Mouse (Mus musculus) T-helper 17 cell (primary cell): ENCODE results near the gene Rps13.
"Not testable (repeated sequence)": the region's sequence is repeated elsewhere in the genome, so short reads cannot be mapped to it uniquely, and the experiment has no call there.

Experiments used
- in situ Hi-C, 2 experiments: fragments of 300-600 bp; cut with MboI, MseI; formaldehyde crosslinking; loops; 1 replicate in 1 of 2; 2 replicates in 1 of 2; pipeline ENCODE4 v1.15.1; 2025; ENCODE audit warnings: high pct_unique_total_duplicates in 2 of 2

Rps13 gene

DNA sequence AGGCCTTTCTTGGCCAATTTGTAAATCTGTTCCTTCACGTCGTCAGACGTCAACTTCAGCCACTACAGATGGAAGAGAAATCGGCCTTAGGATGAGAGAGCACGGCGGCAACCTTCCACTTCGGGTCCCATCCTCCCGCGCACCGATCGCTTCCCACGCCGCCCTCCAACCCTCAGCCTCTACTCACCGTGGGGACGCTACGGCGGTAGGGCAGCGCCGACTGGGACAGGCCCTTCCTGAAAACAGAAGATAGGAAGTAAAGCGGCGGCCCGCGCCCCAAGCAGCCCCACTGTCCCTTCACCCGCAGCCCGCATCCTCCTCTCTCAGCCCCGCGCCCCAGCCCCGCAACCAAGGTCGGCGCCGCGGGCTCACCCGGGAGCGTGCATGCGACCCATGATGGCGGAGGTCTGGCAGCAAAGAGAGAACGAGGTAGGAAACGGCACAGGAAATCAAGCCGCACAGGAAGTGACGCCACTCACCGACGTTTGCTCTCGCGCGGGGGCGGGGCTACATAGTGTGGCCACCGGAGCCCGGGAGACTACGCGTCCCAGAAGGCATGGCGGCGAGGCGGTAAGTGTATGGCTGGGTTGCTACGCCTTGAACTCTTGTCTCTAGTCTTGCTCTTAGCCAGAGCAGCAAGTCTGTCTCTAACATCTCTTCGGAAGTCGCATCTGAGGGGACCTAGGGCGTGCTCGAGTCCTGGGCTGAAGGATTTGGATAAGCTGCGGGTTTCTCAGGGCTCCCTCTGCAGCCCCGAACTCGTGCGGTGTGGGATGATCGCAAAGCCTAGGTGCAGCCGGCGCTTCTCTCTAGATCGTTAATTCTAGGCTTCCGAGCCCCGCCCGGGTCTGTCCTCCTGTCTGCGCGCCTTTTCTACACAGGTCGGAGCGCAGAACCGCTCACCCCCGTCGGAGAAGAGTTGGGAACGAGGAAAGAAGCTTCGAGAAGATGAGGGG, at the start of gene Rps13:
Gene Rps13, minus strand, starts transcription at position 483 of the 956 bp plus-strand sequence.
- in situ Hi-C loops = loop anchor here in 1 of 2 experiments (5.0 kb wide), 1 partner anchor 1778 kb away; no protein-coding TSS in a partner anchor

DNA sequence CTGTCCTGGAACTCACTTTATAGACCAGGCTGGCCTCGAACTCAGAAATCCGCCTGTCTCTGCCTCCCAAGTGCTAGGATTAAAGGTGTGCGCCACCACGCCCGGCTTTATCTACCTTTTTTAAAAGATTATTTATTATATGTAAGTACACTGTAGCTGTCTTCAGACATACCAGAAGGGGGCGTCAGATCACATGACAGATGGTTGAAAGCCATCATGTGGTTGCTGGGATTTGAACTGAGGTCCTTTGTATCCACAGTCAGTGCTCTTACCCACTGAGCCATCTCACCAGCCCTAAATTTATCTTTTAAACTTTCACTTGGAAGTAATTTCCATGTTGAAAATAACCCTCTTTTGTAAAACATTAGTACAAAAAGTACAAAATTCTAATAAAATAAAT, 45.2 kb upstream of the Rps13 start:
- in situ Hi-C loops = not testable (repeated sequence)

DNA sequence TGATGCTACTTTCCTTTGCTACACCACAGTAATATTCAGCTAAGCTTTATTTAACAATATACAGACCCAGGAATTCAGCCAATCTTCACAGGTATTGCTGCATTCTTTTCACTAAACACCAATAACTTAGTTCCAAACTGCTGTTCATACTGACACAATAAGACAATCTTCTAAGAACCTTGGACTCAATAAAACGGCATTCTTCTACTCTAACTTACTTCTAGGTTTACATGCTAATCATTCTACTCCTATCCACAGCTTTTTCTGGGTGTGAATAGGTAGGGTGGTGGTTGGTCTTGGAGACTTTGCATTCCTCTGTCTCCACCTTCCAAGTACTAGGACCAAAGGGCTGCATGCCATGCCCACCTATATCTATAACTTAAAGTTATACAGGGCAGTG, 40.3 kb upstream of the Rps13 start:
- in situ Hi-C loops = no loop called here

DNA sequence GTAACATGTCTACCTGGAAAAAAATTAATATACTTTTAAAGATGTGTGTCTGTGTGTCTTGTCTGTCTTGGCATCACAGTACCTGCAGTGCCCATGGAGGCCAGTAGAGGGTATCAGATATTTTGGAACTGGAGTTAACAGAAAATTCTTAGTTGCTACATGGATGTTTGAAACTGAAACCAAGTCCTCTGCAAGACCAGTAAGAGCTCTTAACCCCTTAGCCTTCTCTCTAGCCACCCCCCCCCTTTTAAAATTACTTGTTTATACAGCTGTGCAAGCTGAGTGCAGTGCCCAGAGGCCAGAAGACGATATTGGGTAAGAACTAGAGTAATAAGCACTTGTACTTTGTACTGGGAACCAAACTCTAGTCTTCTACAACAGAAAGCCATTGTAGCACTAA, 2.2 kb upstream of the Rps13 start:
- in situ Hi-C loops = no loop called here

DNA sequence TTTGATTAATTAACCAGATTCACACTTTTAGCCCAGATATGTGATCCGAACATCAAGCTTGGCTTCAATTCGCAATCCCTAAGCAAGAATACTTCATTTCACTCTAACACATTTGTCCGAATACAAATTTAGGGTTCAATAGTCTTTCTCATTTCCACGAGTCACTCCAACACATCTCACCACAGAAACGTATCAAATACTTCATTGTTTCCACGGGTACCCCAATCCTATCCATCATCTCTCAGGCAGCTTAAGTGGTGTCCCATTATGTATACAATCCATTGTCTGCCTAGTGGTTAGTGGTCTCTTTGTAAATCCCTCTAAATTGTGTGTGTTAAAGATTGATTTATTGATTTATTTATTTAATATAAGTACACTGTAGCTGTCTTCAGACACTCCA, 1.1 kb upstream of the Rps13 start:
- in situ Hi-C loops = no loop called here

DNA sequence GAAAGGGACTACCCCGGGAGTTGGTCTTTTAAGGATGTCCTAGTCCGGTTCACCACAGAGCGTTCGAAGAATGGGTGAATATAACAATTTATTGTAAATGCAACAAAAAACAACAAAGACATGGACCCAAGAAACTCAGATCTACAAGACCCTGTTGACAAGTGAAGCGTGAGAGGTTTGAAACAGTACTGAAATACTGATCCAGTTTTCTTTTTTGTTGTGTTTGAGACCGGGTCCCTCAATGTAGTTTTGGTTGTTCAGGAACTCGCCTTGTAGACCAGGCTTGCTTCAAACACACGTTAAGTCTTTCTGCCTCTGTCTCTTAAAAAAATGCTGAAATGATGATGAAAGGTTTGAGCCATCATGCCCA, 659 bp upstream of the Rps13 start:
- in situ Hi-C loops = loop anchor here in 1 of 2 experiments (5.0 kb wide), 1 partner anchor 1778 kb away; no protein-coding TSS in a partner anchor

DNA sequence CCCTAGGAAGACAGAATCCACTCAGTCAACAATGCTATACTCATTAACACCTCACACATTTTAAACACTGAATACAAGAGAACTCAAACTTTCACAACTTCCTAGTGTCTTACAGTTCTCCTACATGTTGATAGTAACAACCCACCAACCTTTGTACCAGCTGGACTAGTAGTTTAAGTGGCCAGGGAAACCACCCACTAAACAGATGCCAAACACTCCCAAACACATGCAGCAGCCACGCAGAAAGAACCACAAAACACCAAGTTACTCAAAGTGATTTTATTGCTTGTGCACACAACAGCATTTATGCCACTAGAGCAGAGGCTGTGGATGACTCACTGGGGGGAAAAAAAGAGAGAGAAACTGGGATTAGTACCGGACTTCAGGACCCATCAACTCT, 2.7 kb downstream of the Rps13 start:
- in situ Hi-C loops = loop anchor here in 1 of 2 experiments (5.0 kb wide), 1 partner anchor 1781 kb away; no protein-coding TSS in a partner anchor

DNA sequence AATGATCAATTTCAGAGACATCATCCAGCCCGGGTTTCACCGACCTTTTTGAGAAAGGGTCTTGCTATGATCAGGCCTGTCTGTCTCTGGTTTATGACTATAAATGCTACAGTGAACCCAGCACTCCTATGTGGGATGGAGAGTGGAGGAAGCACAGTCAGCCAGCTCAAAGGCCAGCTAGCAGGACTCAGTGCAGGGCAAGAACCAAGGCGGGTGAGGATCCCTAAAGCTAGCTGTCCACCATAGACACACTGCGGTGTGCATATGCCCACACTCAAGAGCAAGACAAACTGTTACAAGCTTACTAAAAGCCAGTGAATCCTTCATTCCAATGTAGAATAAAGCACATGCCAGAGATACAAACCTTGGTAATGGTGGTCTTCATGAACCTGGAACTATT, 4.1 kb downstream of the Rps13 start:
- in situ Hi-C loops = loop anchor here (5.0 to 10.0 kb wide), 3 partner anchors 1775 to 1915 kb away; partner anchors contain the start of gene Smg1 (in 1 of the 2)

DNA sequence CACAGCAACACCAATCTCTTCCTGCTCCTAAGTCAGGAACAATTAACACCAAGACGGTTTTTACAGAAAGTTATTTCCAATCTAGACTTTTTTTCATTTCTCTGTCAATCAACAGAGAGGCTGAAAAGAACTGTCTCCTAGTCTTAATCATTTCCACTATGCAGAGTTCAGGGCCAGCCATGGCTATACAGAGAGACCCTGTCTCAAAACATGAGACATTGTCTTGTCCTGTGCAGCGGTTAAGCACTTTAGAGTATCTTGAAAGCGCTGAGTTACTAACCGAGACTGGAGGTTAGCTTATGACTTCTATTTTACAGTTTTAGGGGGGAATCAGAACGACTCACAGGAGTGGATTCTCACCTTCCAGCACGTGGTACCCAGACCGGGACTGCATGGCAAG, 5.2 kb downstream of the Rps13 start:
- in situ Hi-C loops = loop anchor here (10.0 kb wide), 2 partner anchors 1776 to 1916 kb away; partner anchors contain the start of gene Smg1 (in 1 of the 2)

DNA sequence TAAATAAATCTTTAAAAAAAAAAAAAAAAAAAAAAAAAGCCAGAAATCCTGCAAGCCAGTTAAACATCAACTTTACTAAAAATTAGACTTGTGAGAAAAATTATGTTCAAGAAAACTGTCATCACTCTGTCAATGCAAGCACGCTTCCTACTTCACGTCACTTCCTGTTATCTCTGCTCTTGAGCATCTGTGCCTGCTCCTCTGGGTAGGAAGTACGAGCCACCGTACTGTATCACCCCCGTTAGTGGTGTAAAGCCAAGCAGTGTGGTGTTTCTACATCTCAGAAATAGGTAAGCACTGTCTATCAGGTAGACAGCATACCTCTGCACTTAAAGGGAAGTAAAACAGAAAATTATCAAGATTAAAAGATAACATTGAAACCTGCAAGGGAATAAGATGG, 6.1 kb downstream of the Rps13 start:
- in situ Hi-C loops = loop anchor here (10.0 kb wide), 2 partner anchors 1777 to 1917 kb away; partner anchors contain the start of gene Smg1 (in 1 of the 2)

DNA sequence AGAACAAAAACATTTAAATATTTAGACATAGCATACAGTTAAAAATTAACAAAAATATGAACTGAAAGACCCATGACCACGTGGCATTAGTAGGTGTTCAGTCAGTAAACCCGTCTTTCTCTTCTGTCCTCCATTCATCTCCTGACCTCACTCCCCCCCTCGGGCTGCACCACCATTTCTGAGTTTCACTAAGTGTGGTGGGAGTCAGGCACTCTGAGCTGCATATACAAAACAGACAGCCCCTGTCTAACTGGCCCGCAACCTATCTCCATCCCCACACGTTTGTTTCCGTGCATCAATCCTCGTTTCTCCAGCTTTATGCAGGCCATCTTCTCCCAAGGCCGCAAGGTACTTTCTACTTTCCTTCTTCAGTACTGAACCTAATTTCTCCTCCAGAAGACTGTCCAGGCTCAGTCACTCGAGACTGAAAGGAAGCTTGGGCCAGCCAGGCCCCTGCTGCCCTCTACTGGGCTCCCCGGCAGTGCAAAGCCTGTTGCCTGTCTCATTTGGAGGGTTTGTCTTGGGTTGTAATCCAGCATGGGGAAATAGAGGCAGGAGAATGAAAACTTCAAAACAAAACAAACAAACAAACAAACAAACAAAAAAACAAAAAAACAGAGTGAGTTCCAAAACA, 10.5 kb downstream of the Rps13 start:
- in situ Hi-C loops = loop anchor here (10.0 to 25.0 kb wide), 3 partner anchors 1064 to 1921 kb away; partner anchors contain the start of genes Smg1 (in 1 of the 2) and Xylt1 (in 1 of the 2)

DNA sequence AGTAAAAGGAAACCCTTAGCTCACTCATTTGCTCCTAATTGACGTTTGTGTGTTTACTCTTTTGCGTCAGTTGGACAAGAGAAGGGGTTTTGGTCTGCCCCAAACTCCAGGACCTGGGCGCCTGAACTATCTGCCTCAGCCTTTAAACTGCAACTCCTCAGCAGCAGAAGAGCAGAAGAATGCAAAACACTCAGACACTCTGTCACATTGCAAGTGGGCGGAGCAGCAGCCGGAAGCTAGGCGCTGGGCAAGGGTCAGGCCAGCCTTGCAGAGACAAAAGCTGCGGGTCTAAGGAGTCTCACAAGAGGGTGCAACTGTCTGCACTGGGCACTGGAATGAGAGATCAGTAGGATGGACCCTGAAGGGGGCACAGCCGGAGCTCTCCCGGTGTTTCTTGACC, 24.5 kb downstream of the Rps13 start:
- in situ Hi-C loops = loop anchor here in 1 of 2 experiments (25.0 kb wide), 1 partner anchor 1078 kb away; the partner anchor contains the start of gene Xylt1

DNA sequence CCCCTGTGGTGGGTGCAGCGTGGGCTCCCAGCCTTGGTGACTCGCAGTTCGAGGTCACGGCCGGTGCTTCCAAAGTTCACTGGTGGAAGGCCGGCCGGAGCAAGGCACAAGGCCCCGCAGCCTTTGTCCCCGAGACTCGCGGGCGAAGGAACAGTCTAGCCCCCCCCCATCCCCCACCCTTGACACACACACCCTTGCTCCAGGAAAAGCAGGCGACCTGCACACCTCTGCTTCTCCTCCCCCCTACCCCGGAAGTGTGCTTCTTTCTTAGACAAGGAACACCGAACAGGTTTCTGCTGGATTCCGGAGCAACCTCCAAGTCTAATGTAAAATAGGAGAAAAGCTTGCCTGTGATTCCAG, 25.4 kb downstream of the Rps13 start:
- in situ Hi-C loops = loop anchor here in 1 of 2 experiments (25.0 kb wide), 1 partner anchor 1079 kb away; the partner anchor contains the start of gene Xylt1

DNA sequence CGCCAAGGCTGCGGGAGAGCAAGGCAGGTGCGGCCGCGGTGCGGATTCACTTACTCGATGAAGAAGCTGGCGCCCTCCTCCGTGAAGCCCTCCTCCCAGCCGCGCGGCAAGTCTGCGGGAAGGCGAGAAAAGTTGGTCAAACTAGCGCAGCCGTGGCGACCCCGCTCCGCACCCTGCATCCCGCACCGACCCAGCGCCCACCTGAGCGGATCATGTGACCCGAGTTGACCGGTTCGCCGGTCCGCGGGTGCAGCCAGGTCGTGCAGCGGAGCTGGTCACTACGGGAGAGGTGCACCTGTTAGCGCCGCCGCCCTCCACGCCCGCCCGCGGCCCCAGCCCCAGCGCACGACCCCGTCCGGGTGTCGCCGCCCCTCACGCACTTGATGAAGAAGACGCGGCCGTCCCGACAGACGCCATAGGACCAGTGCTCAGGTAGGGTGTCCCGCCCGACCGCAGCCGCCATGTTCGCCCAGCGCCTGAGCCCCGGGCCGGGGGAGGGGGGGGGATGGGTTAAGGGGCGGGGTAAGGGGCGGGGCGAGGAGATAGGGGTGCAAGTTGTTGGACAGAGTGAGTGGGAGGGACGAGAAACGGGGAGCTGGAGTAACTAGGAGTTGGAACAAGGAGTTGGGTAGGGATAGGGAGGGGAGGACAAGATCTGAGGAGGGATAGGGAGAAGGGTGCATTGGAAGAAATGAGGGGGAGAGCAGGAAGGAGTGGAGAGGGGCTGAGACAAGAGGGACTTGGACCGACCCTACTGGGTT, 25.9 kb downstream of the Rps13 start, which contains the start of gene Plekha7:
Gene Plekha7, minus strand, starts transcription at position 506 of the 761 bp plus-strand sequence.
- in situ Hi-C loops = loop anchor here in 1 of 2 experiments (25.0 kb wide), 1 partner anchor 1079 kb away; the partner anchor contains the start of gene Xylt1

DNA sequence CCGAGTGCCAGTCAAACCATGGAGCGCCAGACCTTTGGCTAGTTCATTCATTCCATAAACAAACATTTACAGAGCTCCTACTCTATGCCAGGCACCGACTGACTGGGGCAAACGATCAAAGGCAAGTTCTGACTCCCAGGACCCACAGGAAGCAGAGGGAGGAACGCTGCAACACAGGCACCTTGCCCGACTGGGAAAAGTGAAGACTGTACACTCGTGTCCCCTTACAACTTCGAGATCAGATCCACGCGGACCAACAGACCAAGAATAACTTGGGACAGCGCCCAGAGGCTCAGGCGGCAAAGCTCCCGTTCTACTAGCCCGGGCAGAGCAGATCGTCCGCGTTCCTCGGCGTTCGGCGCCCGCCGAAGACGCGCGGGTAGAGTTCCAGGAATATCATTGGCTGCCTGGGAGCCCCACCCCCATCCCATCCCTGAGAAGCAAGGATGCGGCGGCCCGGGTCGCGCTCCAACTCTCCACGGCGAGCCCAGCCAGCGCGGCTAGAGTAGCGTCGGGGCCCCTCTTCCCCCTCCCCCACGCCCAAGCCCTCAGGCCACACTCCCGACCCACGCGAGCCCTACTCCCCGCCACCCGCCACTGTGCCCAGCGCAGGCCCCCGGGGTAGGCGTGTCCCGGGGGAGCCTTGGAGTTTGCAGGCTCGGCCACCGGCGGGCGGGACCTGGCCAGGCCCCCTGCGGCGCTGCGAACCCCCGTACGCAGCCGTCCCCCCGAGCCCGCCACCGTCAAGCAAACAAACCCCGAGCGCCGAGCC, 26.7 kb downstream of the Rps13 start:
- in situ Hi-C loops = loop anchor here in 1 of 2 experiments (25.0 kb wide), 1 partner anchor 1080 kb away; the partner anchor contains the start of gene Xylt1

DNA sequence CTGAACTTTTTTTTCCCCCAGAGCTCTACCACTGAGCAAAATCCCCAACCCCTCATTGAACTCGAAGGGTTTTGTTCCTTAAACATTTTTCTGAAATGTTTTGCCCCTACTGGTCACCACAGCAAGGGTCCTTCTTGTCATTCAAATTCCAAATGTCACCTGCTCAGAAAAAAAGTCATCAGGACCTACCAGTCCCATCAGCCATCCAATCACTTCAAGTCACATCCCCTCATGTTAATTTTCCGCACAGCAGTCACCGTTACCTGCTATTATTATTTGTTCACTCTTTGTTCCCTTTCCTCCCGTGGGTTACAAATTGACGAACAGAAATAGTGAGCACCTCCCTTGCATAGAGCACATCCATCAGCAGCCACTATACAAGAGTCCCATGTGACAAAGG, 27.4 kb downstream of the Rps13 start:
- in situ Hi-C loops = loop anchor here in 1 of 2 experiments (25.0 kb wide), 1 partner anchor 1081 kb away; the partner anchor contains the start of gene Xylt1

DNA sequence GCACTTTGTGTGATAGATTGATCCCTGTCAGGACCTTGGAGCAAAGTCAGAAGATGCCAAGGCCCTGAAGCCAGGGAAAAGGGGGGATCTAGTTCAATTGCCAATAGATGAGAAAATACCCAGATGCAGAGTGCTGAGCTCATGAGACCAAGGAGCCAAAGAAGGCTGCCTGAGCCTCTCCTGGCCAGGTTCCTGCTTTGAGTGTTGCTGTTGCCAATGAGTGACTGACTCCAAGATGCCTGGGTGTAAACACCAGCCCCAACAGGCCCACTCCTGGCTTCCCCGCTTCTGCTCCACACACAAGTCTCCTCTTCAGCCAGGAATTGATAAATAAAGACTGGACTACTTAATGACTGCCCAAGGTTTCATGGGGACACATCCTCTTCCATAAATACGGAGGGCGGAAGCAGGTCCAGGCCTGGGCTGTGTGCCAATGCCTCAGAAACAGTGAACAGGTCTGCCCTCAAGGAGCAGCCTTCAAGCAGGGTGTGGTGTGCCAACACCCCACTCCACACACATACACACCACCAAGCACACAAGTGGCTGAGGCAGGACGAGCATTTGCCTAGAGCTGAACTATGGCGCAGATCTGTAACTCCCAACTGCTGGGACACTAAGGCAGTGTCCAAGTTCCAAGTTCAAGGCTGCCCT, 32.2 kb downstream of the Rps13 start:
- in situ Hi-C loops = loop anchor here in 1 of 2 experiments (25.0 kb wide), 1 partner anchor 1086 kb away; the partner anchor contains the start of gene Xylt1

DNA sequence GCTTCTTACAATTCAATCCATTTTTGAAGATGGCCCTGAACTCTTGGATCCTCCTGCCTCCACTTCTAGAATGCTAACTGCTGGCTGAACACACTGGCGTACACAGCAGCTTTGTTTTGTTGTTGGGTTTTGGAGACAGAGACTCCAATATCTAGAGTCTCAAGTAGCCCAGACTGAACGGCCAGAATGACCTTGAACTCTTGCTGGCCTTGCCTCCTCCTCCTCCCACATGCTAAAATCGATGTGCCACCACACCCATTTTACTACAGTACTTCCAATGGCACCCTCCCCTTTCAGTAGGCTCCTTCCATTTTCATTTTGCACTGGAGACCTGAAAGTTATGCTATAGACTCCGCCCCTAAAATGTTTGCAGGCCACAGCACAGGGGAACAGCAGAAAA, 32.9 kb downstream of the Rps13 start:
- in situ Hi-C loops = loop anchor here in 1 of 2 experiments (25.0 kb wide), 1 partner anchor 1086 kb away; the partner anchor contains the start of gene Xylt1

DNA sequence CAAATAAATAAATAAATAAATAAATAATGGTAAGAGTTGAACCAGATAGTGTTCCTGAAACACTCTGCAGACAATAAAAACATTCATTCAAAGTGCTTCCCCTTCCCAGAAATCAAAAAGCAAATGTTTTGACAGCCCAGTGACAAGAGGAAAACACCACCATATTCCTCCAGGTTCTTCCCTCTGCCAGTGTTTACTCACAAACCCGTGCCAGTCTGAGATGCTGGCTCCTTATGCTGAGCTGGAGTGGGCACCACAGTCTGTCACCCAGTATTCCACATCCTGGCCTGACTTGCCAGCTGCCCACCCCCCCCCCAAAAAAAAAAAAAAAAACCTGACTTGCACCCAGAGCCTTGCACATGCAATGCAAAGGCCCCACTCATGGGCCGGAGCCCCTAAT, 35.1 kb downstream of the Rps13 start:
- in situ Hi-C loops = no loop called here
